Mouse (Mus musculus) c-Kit-positive CD71-negative TER-119-negative erythroid progenitor cells, embryonic 14.5 days (primary cell): Measurements from ENCODE around the gene Olfr1381.
"Not testable (repeated sequence)": the region's sequence is repeated elsewhere in the genome, so short reads cannot be mapped to it uniquely, and the experiment has no call there.

ENCODE experiments used
- DNase-seq: peaks from one replicate; pipeline ENCODE4 v3.0.0-alpha.2; 2013; ENCODE audit warnings: low read depth

Gene Olfr1381

DNA sequence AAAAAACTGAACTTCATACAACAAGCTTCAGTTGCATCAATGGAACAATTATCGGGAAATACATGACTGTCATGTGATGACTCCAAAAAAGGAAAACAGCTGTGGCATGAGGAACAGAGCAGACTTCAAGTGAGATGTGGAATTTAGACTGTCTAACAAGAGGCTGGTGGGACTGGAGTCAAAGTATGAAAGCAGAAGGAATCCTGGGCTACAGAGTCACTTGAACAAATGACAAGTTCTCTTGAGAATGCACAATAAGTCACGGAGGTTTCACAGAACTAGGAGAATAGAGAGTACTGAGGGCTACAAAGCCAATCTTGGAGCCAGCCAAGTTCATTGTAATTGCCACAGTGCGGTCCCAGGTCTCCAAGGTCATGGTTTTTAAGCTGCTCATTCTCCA, at the start of gene Olfr1381:
Gene Olfr1381 (plus strand): TSS at position 301 of the 400 bp plus-strand sequence.
- not testable (repeated sequence) for DNase-seq

DNA sequence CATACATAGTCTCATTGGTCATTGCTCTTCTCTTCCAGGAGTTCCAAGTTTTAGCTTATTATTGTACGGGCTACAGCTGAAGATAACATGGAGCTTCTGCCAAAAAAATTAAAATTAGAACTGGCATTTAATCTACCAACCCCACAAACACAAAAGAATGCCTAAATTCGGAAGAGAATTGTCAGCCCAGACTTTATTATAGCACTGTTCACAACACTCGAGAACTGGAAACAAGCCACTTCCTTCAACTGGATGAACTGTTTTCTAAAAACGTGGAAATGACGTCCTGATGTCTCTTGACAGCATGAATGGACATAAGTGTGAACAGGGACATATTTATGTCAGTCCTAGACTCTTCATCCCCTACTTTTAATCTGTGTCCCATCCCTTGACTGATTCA, 25.2 kb upstream of the Olfr1381 start:
- DNase-seq: no peak

DNA sequence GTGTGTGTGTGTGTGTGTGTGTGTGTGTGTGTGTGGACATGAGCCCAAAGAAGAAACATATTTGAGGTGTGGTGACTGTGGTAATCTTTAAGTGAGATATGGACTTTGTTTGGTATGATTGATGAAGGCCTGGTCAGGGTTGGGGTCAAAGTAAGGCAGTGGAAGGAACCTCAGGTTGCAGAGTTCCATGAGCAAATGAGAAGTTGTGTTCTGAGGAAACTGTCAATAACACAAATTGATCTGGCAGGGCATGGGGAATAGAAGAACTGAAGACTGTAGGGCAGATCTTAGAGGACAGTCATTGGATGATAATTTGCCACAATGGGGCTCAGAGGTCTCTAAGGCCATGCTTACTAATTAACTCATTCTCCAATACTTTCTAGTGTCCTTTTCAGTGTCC, 23.9 kb upstream of the Olfr1381 start, which contains the start of gene Olfr1383:
Gene Olfr1383 (plus strand): TSS at position 301 of the 400 bp plus-strand sequence.
- no peak for DNase-seq

DNA sequence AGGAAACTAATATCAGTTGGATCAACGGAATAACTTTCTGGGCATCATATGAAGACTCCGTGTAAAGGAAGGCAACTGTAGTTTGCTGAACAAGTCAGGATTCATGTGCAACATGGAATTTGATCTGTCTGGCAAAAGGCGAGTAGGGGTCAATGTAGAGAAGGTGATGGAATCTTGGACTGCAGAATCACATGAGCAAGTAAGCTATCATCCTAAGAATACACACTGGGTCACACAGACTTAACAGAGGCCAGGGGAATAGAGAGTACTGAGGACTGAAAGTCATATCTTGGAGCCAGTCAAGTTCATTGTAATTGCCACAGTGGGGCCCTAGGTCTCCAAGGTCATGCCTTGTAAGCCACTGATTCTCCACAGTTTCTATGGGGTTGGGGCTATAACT, 15.3 kb upstream of the Olfr1381 start, which contains the start of gene Olfr1382:
Gene Olfr1382 (plus strand): TSS at position 301 of the 400 bp plus-strand sequence.
- no peak for DNase-seq

DNA sequence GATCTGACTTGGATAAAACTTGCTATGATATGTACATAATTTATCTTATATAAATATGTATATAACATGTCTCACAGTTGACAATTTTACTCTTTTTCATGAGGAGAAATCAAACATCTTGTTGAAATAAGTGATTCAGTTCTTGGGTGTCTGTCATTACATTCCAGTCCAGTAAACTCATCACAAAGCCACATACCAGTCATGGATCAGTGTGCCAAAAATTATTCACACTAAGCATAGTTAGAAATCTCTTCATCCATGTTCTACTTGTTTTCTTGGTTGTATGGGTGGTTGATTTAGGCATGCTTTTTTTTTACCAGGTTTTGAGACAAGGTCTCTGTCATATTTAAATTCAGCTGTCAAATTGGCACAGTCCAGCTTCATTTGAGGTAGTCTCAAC, 10.5 kb upstream of the Olfr1381 start:
- no peak for DNase-seq

DNA sequence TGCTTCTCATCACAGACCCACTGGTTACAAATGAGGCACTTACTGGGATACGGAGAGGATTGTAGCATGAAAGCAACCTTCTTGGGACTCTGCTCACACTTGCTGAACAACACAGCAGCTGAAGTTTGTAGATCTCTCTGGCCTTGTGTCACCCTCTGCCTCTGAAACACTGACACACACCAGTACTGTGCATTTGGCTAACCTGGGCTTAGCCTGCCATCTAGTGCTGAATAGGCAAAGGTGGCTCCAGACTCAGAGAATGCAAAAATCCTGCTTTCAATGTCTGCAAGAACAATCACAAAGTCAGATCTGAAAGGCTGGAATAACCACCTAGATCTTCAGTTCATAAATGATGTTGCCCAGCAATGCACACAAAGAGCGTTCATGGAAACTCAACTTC, 6.6 kb upstream of the Olfr1381 start:
- DNase-seq: not testable (repeated sequence)

- not testable (repeated sequence) for DNase-seq
These were observed 10.8 kb downstream of the Olfr1381 start for GRCm38 (mm10) chr11:49554033-49554432.

- DNase-seq: not testable (repeated sequence)
These were observed 13.3 kb downstream of the Olfr1381 start, which contains the start of gene Olfr1380 for GRCm38 (mm10) chr11:49556578-49556977. Gene Olfr1380, plus strand, starts transcription at chr11:49556878.

- peak; percentile 10 for DNase-seq
These were observed 31.8 kb downstream of the Olfr1381 start for GRCm38 (mm10) chr11:49575054-49575453.

DNA sequence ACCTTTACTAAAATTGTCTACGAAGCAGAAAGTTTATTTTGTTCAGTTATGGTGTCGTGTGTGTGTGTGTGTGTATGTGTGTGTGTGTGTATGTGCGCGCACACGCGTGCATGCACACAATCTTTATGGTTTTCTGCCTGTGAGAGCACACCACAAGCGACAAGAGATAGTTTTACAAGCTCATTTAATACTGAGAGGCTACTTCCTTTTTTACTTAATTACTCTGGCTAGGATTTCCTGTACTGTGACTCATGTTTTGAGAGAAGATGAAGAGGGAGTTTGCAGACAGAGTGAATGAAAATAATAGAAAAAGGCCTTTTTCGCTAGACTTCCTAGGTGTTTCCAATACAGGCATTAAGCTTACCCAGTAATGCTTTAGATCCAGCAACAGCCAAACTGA, 37.2 kb downstream of the Olfr1381 start:
- not testable (repeated sequence) for DNase-seq

- DNase-seq: no peak
These were observed 47.0 kb downstream of the Olfr1381 start for GRCm38 (mm10) chr11:49590213-49590612.

- DNase-seq: not testable (repeated sequence)
These were observed 53.9 kb downstream of the Olfr1381 start for GRCm38 (mm10) chr11:49597149-49597548.
